Mouse (Mus musculus) liver, adult 2 months (tissue): ENCODE data around the gene Slc25a38.

ENCODE experiments used
- CTCF ChIP-seq: fragments of 200-500 bp; IDR thresholded peaks from 2 replicates; pipeline ENCODE4 v1.5.1; 2011; ENCODE audit warnings: low read depth, low read length, control low read depth
- POLR2A ChIP-seq: fragments of 200-500 bp; IDR thresholded peaks from 2 replicates; pipeline ENCODE4 v1.6.1; 2011; ENCODE audit warnings: low read length, control low read depth; ENCODE audit not compliant: insufficient read depth; ENCODE audit errors: extremely low read depth

GRCm38 (mm10) chr9:120080546-120081108 is 29.5 kb upstream of the Slc25a38 start:
- TF ChIP-seq POLR2A (no peak), CTCF (no peak)
